Mouse (Mus musculus) cortical plate, adult 2 months (tissue): ENCODE data around the gene Rpl23.

Source experiments
- CTCF ChIP-seq: fragments of 200-500 bp; IDR thresholded peaks from 2 replicates; pipeline ENCODE4 v1.5.1; 2011; ENCODE audit warnings: mild to moderate bottlenecking, control low read depth, low read length; ENCODE audit not compliant: insufficient read depth; ENCODE audit errors: extremely low read depth
- POLR2A ChIP-seq: fragments of 200-500 bp; IDR thresholded peaks from 2 replicates; pipeline ENCODE4 v1.6.1; 2011; ENCODE audit warnings: mild to moderate bottlenecking, low read length, control low read depth; ENCODE audit not compliant: insufficient read depth; ENCODE audit errors: extremely low read depth

- no peak for TF ChIP-seq CTCF
- TF ChIP-seq POLR2A: no peak
Measured at GRCm38 (mm10) chr11:97769704-97770103, 12.5 kb downstream of the Rpl23 start.
